Mouse (Mus musculus) 416B (cell line): ENCODE results near the gene Prkg1.

Experiments used
- DNase-seq: peaks from one replicate; pipeline ENCODE4 v3.0.0; 2011; ENCODE audit warnings: low read depth

Gene Prkg1

GRCm38 (mm10) chr19:30843052-30843564, 921.7 kb downstream of the Prkg1 start:
- DNase-seq = peak; percentile 81

- DNase-seq = no peak
Observed at GRCm38 (mm10) chr19:30842640-30843039, 922.2 kb downstream of the Prkg1 start.

DNA sequence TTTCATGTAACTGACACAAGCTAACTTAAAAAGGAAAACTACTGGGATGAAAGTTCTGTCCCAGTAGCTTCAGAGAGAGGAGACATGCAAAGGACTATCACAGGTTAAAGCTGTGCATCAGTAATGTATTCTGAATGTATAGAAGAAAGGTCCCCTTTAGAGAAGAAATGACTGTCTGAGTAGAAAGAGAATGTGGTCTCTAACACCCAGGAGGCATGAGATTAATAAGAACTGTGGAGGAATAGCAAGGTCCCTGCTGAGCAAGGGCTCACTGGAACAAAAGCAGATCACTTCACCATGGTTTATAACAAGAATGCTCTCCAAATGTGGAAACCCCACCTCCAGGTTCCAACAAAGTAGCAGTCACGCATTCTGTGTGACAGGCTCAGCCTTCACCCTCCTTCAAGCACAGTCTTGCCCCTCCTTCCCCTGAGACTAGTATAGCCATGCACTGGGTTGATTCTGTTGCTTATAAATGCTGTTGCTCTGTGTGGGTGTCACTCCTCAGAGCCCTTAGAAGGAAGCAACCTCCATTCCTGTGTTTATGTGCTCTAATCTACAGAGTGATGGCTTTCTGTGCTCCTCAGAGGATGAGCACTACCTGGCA, 931.7 kb downstream of the Prkg1 start:
- no peak for DNase-seq

DNA sequence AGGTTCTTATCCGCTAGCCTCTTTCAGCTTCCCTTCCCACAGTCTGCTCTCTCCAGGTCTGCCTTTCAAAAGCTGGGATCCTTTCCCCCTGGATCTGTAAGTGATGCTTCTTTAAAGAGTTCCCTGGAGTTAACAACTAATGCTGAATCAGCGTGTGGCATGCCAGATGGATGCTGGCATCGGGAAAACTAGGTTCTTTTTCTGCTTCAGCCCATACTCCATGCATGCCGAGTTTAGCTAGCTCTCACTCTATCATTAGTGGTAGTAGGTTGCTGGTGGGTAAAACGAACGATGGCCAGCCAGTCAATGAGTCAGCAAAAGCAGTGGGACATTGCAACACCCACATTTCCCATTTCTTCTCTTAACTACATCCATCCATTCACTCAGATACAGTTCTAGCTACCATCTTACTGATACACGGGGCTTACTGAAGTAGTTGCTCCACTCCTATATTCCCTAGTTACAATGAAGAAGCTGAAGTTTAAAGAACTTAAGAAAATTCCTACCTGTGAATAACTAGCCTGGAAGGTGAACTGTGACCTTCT, 935.5 kb downstream of the Prkg1 start:
- peak; percentile 76 for DNase-seq

DNA sequence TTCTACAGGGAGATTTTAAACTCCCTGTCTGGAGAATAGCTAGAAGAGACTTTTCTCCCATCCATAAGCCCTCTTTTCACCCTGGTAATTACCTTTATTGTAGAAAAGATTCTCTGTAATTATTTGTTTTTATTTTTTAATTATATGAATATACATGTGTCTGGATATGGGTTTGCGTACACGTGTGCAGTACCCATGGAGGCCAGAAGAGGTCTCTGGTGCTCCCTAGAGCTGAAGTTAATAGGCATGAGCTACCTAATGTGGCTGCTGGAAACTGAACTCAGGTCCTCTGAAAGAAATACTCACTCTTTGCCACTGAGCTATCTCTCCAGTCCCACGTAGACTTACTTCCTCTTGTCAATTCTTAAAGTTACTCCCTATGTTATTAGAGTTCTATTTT, 937.0 kb downstream of the Prkg1 start:
- DNase-seq = peak; percentile 25

- DNase-seq = peak; percentile 57
Observed at GRCm38 (mm10) chr19:30826106-30826505, 938.7 kb downstream of the Prkg1 start.

- peak; percentile 83 for DNase-seq
Observed at GRCm38 (mm10) chr19:30815661-30816060, 949.2 kb downstream of the Prkg1 start.

GRCm38 (mm10) chr19:30806265-30806664, 958.6 kb downstream of the Prkg1 start:
- DNase-seq = no peak

GRCm38 (mm10) chr19:30780803-30781202, 984.0 kb downstream of the Prkg1 start:
- DNase-seq = peak; percentile 83

DNA sequence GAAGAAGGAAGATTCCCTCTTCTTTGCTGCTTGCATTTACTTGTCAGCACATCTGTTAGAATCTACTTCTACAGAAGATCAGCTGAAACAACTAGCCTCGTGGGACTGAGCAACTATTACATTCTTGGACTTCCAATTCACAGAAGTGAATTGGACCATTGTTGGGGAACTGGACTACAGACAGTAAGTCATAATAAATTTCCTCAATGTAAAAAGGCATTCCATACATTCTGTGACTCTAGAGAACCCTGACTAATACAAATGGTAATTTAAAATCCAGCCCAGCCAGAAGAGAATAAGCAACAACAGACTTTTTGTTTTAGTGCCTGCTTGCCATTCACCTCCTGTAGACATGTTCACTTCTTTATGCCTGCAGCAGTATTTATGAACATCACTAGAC, 996.5 kb downstream of the Prkg1 start:
- no peak for DNase-seq

DNA sequence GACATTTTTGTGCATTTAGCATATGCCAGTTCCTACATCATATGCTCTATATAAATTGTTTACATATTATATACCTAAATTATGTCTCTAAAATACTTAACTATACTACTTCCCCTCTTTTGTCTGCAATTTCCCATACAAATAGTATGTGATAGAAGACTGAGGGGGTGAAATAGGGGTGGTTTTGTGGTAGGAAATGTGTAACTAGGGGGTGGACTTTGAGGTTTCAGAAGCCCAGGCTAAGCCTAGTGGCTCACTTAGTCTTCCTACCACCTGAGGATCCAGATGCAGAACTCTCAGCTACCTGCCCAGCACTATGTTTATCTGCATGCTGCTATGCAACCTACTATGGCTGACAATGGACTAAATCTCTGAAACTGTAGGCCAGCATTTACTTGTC, 1020.4 kb downstream of the Prkg1 start:
- peak; percentile 53 for DNase-seq

GRCm38 (mm10) chr19:30699130-30699529, 1065.7 kb downstream of the Prkg1 start:
- no peak for DNase-seq

- DNase-seq = no peak
Observed at GRCm38 (mm10) chr19:30691258-30691657, 1073.6 kb downstream of the Prkg1 start.

DNA sequence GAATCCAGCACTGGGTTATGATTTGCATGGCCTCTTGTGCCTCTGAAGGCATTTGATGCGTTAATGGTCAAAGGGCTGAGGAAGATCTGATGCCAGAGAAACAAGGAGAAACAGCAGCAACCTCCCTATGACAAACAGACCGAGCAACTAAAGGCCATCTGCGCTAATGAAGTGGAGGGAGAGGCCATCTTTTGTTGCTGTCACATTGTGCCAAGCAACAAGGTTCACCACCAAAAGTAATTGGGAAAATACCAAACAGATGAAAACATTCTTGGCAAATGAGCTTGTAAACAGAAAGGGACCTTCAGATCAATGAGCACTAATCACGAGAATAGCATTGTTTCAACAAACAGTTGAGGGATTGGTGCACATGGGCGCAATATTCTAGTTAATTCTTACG, 1074.1 kb downstream of the Prkg1 start:
- DNase-seq = no peak

DNA sequence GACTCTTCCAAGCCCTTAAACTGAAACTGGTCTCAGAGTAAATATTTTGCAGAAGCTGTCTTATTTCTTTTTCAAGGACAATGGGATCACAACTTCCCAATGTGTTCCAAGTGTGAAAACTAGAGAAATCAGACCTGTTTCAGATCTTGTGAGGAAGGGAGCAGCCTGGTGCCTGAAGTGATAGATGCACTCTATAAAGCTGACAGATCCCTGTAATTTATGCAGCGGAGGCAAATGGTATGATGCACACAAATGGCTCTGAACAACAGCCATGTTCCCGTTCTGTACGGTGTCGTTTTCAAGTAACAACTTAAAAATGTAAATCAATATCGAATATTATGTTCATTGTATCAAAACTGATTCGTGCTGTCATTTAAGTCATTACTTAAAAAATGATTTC, 1076.9 kb downstream of the Prkg1 start:
- DNase-seq = no peak

DNA sequence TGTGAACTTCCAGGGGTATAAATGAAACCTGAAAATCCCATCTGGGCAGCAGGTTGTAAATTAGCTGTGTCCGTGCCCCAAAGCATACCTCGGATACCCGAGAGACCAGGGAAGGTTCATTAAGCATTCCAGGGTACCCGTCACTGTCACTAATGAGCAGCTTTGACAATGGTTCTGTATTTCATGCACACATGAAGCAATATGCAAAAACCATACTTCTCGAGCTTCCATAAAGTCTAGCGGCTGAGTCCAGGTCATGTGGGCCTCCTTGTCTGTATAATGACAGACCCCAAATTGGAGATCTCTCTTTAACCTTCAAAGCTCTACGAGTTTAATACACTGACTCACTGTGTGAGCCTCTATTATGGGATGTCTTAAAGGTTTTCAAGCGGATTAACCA, 1088.5 kb downstream of the Prkg1 start:
- no peak for DNase-seq

DNA sequence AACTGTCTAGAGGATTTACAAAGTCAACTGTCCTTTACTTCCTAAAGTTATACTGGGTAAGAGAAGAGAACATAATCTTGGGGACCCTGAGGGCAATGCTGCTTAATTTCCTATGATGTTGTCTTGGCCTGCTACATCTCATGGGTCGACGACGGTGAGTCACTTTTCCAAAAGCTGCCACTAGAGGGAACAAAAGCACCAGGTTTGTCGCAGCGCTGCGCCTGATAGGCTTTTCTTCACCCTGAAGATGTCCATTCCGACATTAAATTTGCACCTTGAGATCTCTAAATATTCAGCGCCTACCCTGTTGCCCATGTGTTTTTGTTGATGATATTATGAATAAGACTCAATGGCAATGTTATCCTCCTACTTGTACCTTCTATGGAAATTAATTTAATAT, 1100.6 kb downstream of the Prkg1 start:
- DNase-seq = peak; percentile 58

DNA sequence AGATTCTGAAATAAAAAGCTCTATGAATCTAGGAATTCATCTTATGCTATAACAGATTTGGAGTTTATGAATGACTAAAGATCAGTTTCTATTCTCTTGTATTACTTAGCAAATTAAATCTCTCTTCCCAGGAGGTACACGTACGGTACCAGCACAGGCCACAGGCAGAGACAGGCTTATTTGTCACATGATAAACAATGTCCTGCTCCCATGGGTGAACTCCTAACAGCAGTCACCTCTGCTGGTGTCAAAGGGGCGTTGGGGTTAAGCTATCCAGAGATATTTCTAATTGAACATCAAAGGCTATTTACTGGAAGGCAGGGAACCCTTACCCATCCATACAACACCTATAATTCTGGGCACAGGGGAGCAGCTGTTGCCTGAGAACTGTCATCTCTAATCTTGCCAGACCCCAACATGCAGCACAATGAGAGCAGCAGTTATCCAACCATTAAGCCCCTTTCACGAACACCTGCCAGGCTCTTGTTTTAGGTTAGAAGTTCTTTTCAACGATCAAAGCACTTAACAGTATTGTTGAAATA, 1122.1 kb downstream of the Prkg1 start:
- DNase-seq = no peak

DNA sequence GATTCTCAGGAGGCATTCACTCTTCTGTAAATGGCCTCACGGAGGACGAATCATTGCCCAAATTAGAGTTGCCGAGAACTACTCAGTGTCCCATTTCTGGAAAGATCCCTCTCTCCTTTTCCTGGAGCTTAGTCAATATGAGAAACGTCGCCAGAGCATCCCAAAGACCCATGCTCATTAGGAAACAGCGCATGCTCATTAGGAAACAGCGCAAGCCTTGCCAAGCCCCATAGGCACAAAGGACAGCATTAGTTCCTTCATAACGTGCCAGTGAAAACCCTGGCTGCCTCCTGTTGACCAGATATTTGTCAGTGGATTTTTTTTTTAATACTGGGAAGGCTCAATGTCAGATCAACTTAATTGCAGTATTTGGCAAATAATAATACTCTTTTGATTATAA, 1127.4 kb downstream of the Prkg1 start:
- DNase-seq = no peak

GRCm38 (mm10) chr19:30631051-30631450, 1133.8 kb downstream of the Prkg1 start:
- no peak for DNase-seq

- no peak for DNase-seq
Observed at GRCm38 (mm10) chr19:30626036-30626435, 1138.8 kb downstream of the Prkg1 start.

- no peak for DNase-seq
Observed at GRCm38 (mm10) chr19:30625391-30625790, 1139.4 kb downstream of the Prkg1 start.

GRCm38 (mm10) chr19:30623620-30624019, 1141.2 kb downstream of the Prkg1 start:
- DNase-seq = no peak
